ENCODE assay signal across 13 mouse cellular contexts in the genomic region with DNA sequence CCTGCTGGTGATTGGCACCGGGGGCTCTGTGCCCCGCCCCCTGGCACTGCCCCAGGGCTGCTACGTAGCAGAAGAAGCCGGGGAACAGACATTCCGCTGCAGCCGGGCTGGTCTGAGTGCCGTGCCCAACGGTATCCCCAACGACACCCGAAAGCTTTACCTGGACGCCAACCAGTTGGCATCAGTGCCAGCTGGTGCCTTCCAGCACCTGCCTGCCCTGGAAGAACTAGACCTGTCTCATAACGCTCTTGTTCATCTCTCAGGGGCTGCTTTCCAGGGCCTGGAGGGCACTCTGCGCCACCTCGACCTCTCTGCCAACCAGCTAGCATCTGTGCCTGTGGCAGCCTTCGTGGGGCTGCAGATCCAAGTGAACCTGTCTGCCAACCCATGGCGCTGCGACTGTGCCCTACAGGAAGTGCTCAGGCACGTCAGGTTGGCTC. TPM values are rescaled to one million over a fixed set of nuclear protein-coding genes. Genes with fewer than 3 reads are reported as not detected.
DNase-seq lines count a peak whose midpoint lies in the region; ATAC-seq lines count a peak whose summit lies in the region.
"Had no signal": no experiment of that assay in that cellular context is flagged by ENCODE, and none has a peak within 500 bp of the region (broad histone marks: within the 10 kb centered on the region; RNA-seq: fewer than 3 reads in every experiment).

No protein-coding gene starts in this region.

- peak overlapping the region; percentile 2; the same call in 1 of the 2 replicates for H3K4me2 ChIP-seq in heart, embryonic 16.5 days (ENCODE audit: low read depth, low read length)
- H3K4me2 ChIP-seq in neural tube, embryonic 15.5 days = peak overlapping the region; percentile 9; the same call in 1 of the 2 replicates
- H3K4me2 ChIP-seq: intestine, embryonic 15.5 days; neural tube, embryonic 13.5 days had no signal

- no peaks in the 10 kb centered on the region for H3K36me3 ChIP-seq in heart, embryonic 16.5 days (ENCODE audit: control insufficient read depth, insufficient read depth)
- no peaks in the 10 kb centered on the region for H3K36me3 ChIP-seq in neural tube, embryonic 15.5 days
- H3K36me3 ChIP-seq: intestine, embryonic 15.5 days; neural tube, embryonic 13.5 days had no signal

- no peaks in the 10 kb centered on the region for H3K9me3 ChIP-seq in heart, embryonic 16.5 days (replicated peaks; ENCODE audit: control insufficient read depth, low read length)
- H3K9me3 ChIP-seq in neural tube, embryonic 15.5 days (replicated peaks) = no peaks in the 10 kb centered on the region
- H3K9me3 ChIP-seq: intestine, embryonic 15.5 days; neural tube, embryonic 13.5 days had no signal

- intact Hi-C loops in left cerebral cortex, postnatal 14 days (cut with DNase I) = no loop called here

- no peak for DNase-seq in heart, adult 8-10 months (ENCODE audit: low spot score)
- DNase-seq in ovary, adult 18-20 months (ENCODE audit: low spot score) = peak; percentile 1
- DNase-seq in ovary, postnatal 36 days (ENCODE audit: low spot score) = no peak
- DNase-seq in cerebellum, postnatal 25 days = peak; percentile 72 to 77
- no peak for DNase-seq in kidney, adult 9 months
- DNase-seq in left cerebral cortex, postnatal 14 days (ENCODE audit: low spot score in 2 of 2) = no peak
- DNase-seq: liver, postnatal 0 days had no signal

- 58% methylated on average over 18 of the region's 18 CpGs for WGBS in heart, embryonic 16.5 days
- 64% methylated on average over 18 of the region's 18 CpGs for WGBS in neural tube, embryonic 15.5 days

- no peak for ATAC-seq in heart, embryonic 16.5 days (replicated peaks; ENCODE audit: extremely low read depth, insufficient read depth, low FRiP score)
- no peak for ATAC-seq in neural tube, embryonic 15.5 days (ENCODE audit: low FRiP score)
- ATAC-seq: intestine, embryonic 15.5 days; liver, postnatal 0 days had no signal

- no peak overlapping the region for H3K4me3 ChIP-seq in heart, embryonic 16.5 days (ENCODE audit: low read length)
- no peak overlapping the region for H3K4me3 ChIP-seq in neural tube, embryonic 15.5 days (replicated peaks)
- H3K4me3 ChIP-seq: intestine, embryonic 15.5 days; neural tube, embryonic 13.5 days had no signal

- no peak overlapping the region for H3K27ac ChIP-seq in heart, embryonic 16.5 days (ENCODE audit: low read length)
- no peak overlapping the region for H3K27ac ChIP-seq in neural tube, embryonic 15.5 days (replicated peaks)
- H3K27ac ChIP-seq: intestine, embryonic 15.5 days; neural tube, embryonic 13.5 days had no signal

- H3K4me1 ChIP-seq in heart, embryonic 16.5 days (ENCODE audit: control insufficient read depth, insufficient read depth, low read length) = peaks cover 21% of the 10 kb centered on the region
- peaks cover 13% of the 10 kb centered on the region for H3K4me1 ChIP-seq in neural tube, embryonic 15.5 days

- peak overlapping the region; percentile 38; the same call in 1 of the 2 replicates for H3K9ac ChIP-seq in heart, embryonic 16.5 days (ENCODE audit: low read length)
- no peak overlapping the region for H3K9ac ChIP-seq in neural tube, embryonic 15.5 days (replicated peaks)
- H3K9ac ChIP-seq: intestine, embryonic 15.5 days; liver, postnatal 0 days; neural tube, embryonic 13.5 days had no signal

- peaks cover 14% of the 10 kb centered on the region for H3K27me3 ChIP-seq in heart, embryonic 16.5 days (ENCODE audit: control insufficient read depth, insufficient read depth, low read length)
- H3K27me3 ChIP-seq in neural tube, embryonic 15.5 days (replicated peaks) = peaks cover 25% of the 10 kb centered on the region

RNA-seq across cellular contexts. Expression of a gene that starts 0.8 kb away (rescaled TPM):
- polyA plus RNA-seq in heart, embryonic 16.5 days (2015; fragmentation: Nextera tagmentation; extraction: Ambion mirVana) = not detected in 2 replicates
- total RNA-seq in heart, adult 8-10 months (2022) = not detected
- not detected in 2 replicates for polyA plus RNA-seq in neural tube, embryonic 15.5 days (2015; fragmentation: Nextera tagmentation; extraction: Ambion mirVana)
- total RNA-seq in left cerebral cortex, postnatal 14 days (2021) = not detected
- total RNA-seq: common myeloid progenitor, adult 5-6 weeks had no signal
- polyA plus RNA-seq: intestine, embryonic 15.5 days; liver, postnatal 0 days; neural tube, embryonic 13.5 days; urinary bladder, adult 2 months had no signal

RNA-seq across cellular contexts. Expression of a gene that starts 11.7 kb away (rescaled TPM):
- 65.1 and 66.7 TPM in 2 replicates for polyA plus RNA-seq in heart, embryonic 16.5 days (2015; fragmentation: Nextera tagmentation; extraction: Ambion mirVana)
- 10 to 100 TPM; 39.7 to 46.4 (median 43.1) TPM for total RNA-seq in heart, adult 8-10 months (2022)
- 92.9 and 99.8 TPM in 2 replicates for polyA plus RNA-seq in neural tube, embryonic 15.5 days (2015; fragmentation: Nextera tagmentation; extraction: Ambion mirVana)
- total RNA-seq in left cerebral cortex, postnatal 14 days (2021) = 10 to 100 TPM; 44.6 to 49.4 TPM

RNA-seq across cellular contexts. Expression of a gene that starts 26.6 kb away (rescaled TPM):
- polyA plus RNA-seq in heart, embryonic 16.5 days (2015; fragmentation: Nextera tagmentation; extraction: Ambion mirVana) = 0.30 and 2.9 TPM in 2 replicates
- 10 to 100 TPM in 1 of 4 experiments, 1 to 10 TPM in 3; 4.8 to 12.3 (median 7.9) TPM for total RNA-seq in heart, adult 8-10 months (2022)
- polyA plus RNA-seq in neural tube, embryonic 15.5 days (2015; fragmentation: Nextera tagmentation; extraction: Ambion mirVana) = 0.42 and 0.79 TPM in 2 replicates
- 10 to 100 TPM; 10.3 to 12.7 TPM for total RNA-seq in left cerebral cortex, postnatal 14 days (2021)

RNA-seq across cellular contexts. Expression of a gene that starts 27.3 kb away (rescaled TPM):
- polyA plus RNA-seq in heart, embryonic 16.5 days (2015; fragmentation: Nextera tagmentation; extraction: Ambion mirVana) = 0.09 TPM in 1 of 2 replicates, not detected in the other
- 1 to 10 TPM; 1.6 to 3.4 (median 2.8) TPM for total RNA-seq in heart, adult 8-10 months (2022)
- not detected in 2 replicates for polyA plus RNA-seq in neural tube, embryonic 15.5 days (2015; fragmentation: Nextera tagmentation; extraction: Ambion mirVana)
- under 1 TPM; 0.31 to 0.38 TPM for total RNA-seq in left cerebral cortex, postnatal 14 days (2021)
- total RNA-seq: common myeloid progenitor, adult 5-6 weeks had no signal
- polyA plus RNA-seq: intestine, embryonic 15.5 days; liver, postnatal 0 days; neural tube, embryonic 13.5 days; urinary bladder, adult 2 months had no signal

RNA-seq across cellular contexts. Expression of a gene that starts 47.7 kb away (rescaled TPM):
- polyA plus RNA-seq in heart, embryonic 16.5 days (2015; fragmentation: Nextera tagmentation; extraction: Ambion mirVana) = 0.18 TPM in 1 of 2 replicates, not detected in the other
- under 1 TPM in 1 of 4 experiments, not detected in 3; 0.25 TPM for total RNA-seq in heart, adult 8-10 months (2022)
- 0.14 and 0.15 TPM in 2 replicates for polyA plus RNA-seq in neural tube, embryonic 15.5 days (2015; fragmentation: Nextera tagmentation; extraction: Ambion mirVana)
- total RNA-seq in left cerebral cortex, postnatal 14 days (2021) = not detected
- total RNA-seq: common myeloid progenitor, adult 5-6 weeks had no signal
- polyA plus RNA-seq: liver, postnatal 0 days; urinary bladder, adult 2 months had no signal

Comparison
In these comparisons a context has a peak if more than half of its experiments do, and no peak if none do; other contexts are left out.
1. DNase-seq: peak in ovary, adult 18-20 months (single experiment) and cerebellum, postnatal 25 days (2 of 2); none in heart, adult 8-10 months (single experiment), ovary, postnatal 36 days (single experiment), kidney, adult 9 months (single experiment) and left cerebral cortex, postnatal 14 days (0 of 2).